Mouse (Mus musculus) liver, embryonic 15.5 days (tissue): ENCODE measurements at regions not wholly inside any gene's neighbourhood (a gene's known extent, or its start where the extent isn't known, plus 50 kb on each side); places are given as distances from the start of the nearest gene placed in this dataset.

Experiments
- ATAC-seq: fragments of 200-750 bp; cut with Nextera tagmentation; 2 replicates; pipeline ENCODE4 v1.8.0; 2017; ENCODE audit warnings: moderate number of reproducible peaks, mild to moderate bottlenecking, moderate library complexity; ENCODE audit not compliant: insufficient read depth
- H3K27ac ChIP-seq: fragments of 300-500 bp; sonication (generic); replicated peaks from 2 replicates; pipeline ENCODE4 v1.5.1; 2015; ENCODE audit warnings: mild to moderate bottlenecking, inconsistent platforms
- H3K27me3 ChIP-seq: fragments of 300-500 bp; sonication (generic); 2 replicates; pipeline ENCODE4 v1.6.1; 2015; ENCODE audit warnings: mild to moderate bottlenecking, inconsistent platforms
- H3K36me3 ChIP-seq: fragments of 300-500 bp; sonication (generic); replicated peaks from 2 replicates; pipeline ENCODE4 v1.6.1; 2015; ENCODE audit warnings: moderate library complexity, mild to moderate bottlenecking, inconsistent platforms
- H3K4me1 ChIP-seq: fragments of 300-500 bp; sonication (generic); replicated peaks from 2 replicates; pipeline ENCODE4 v1.6.1; 2015; ENCODE audit warnings: inconsistent platforms
- H3K4me2 ChIP-seq: fragments of 300-500 bp; sonication (generic); 2 replicates; pipeline ENCODE4 v1.6.1; 2015; ENCODE audit warnings: moderate library complexity, mild to moderate bottlenecking, inconsistent platforms
- H3K4me3 ChIP-seq: fragments of 300-500 bp; sonication (generic); replicated peaks from 2 replicates; pipeline ENCODE4 v1.5.1; 2015; ENCODE audit warnings: mild to moderate bottlenecking, inconsistent platforms
- H3K9ac ChIP-seq: fragments of 300-500 bp; sonication (generic); 2 replicates; pipeline ENCODE4 v1.6.1; 2015; ENCODE audit warnings: moderate library complexity, mild to moderate bottlenecking, inconsistent platforms
- H3K9me3 ChIP-seq: fragments of 300-500 bp; sonication (generic); replicated peaks from 2 replicates; pipeline ENCODE4 v1.6.1; 2016; ENCODE audit warnings: inconsistent platforms
- WGBS: fragments of 180-500 bp; shearing (Covaris S2); methylation state at CpG from one replicate; pipeline ENCODE4 v1.1.7; 2015; ENCODE audit warnings: mixed read lengths; ENCODE audit not compliant: insufficient replicate concordance; 5-methylcytosine and 5-hydroxymethylcytosine counted together

DNA sequence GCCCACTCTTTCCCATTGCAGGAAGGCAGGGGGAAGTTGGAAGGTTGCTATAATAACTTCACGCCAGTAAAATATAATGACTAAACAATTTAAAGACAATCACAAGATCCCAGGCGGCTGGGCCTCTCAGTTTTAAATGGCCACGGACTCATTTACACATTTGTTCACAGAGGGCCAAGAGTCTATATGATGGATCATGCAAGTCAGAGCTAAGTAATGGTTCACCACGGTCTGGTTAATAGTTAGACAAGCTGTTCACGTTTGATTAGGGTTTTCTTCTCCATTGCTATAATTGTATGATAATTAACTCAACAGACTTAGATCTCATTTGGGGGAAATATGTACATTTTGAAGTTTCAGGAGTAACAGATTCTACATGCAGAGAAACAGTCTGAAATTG is 170.0 kb downstream of the Ppargc1a start:
- H3K27me3 ChIP-seq, result no peaks in the 10 kb centered on the region
- WGBS, result 53% methylated on average over 5 of the region's 5 CpGs

DNA sequence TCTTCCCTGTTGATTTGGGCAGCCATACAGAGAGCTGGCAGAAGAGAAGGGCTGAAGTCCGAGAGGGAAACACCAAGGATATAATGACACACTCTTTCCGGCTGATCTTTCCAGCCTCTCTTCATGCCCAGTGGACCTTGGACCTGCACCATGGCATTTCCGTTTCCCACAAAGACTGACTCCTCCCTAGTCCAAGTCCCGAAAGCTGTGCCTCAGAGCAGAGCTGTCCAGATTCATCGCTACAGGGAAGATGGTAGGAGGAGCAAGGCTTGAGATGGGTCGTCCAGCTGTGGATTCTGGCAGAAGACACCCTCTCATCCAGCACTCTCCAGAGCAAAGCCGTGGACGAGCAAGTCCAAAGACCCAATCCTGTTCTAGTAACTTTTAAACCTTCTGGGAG is 176.2 kb downstream of the Ppargc1a start:
- 61% methylated on average over 8 of the region's 8 CpGs for WGBS
- ATAC-seq, result no peak
- H3K9ac ChIP-seq, result no peak overlapping the region
- no peaks in the 10 kb centered on the region for H3K9me3 ChIP-seq
- H3K4me3 ChIP-seq, result no peak overlapping the region
- H3K4me1 ChIP-seq, result no peaks in the 10 kb centered on the region
- H3K4me2 ChIP-seq, result no peak overlapping the region
- no peak overlapping the region for H3K27ac ChIP-seq
- no peaks in the 10 kb centered on the region for H3K27me3 ChIP-seq
- H3K36me3 ChIP-seq, result no peaks in the 10 kb centered on the region

More for the DNA sequence above, 170.0 kb downstream of the Ppargc1a start:
- H3K4me1 ChIP-seq, result no peaks in the 10 kb centered on the region
- H3K4me2 ChIP-seq, result no peak overlapping the region
- no peak overlapping the region for H3K4me3 ChIP-seq
- ATAC-seq, result no peak
- H3K27ac ChIP-seq, result no peak overlapping the region
- no peaks in the 10 kb centered on the region for H3K36me3 ChIP-seq
- H3K9ac ChIP-seq, result no peak overlapping the region
- H3K9me3 ChIP-seq, result no peaks in the 10 kb centered on the region

DNA sequence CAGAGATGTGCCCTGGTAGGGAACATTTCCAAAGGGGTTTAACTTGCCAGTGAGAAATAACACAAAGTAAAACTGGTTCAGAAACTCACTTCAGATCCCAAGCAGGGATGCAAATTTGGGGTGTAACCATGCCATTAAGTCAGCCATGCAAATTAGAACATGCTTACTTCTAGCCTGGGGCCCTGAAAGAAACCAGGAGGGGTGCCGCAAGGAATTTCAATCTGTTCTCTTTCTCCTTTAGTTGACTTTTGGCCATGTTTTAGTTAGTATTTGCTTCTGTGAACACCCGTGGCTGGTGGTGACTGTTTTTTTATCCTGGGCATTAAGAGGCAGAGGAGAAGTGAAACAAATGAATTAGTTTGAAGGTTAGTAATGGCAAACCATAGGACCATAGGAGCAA is 179.8 kb downstream of the Ppargc1a start:
- H3K27me3 ChIP-seq, result no peaks in the 10 kb centered on the region
- no peak overlapping the region for H3K4me2 ChIP-seq
- no peak overlapping the region for H3K27ac ChIP-seq
- ATAC-seq, result no peak
- no peaks in the 10 kb centered on the region for H3K4me1 ChIP-seq
- H3K36me3 ChIP-seq, result no peaks in the 10 kb centered on the region
- H3K4me3 ChIP-seq, result no peak overlapping the region
- WGBS, result 44% methylated on average over 2 of the region's 2 CpGs
- no peak overlapping the region for H3K9ac ChIP-seq
- H3K9me3 ChIP-seq, result no peaks in the 10 kb centered on the region

DNA sequence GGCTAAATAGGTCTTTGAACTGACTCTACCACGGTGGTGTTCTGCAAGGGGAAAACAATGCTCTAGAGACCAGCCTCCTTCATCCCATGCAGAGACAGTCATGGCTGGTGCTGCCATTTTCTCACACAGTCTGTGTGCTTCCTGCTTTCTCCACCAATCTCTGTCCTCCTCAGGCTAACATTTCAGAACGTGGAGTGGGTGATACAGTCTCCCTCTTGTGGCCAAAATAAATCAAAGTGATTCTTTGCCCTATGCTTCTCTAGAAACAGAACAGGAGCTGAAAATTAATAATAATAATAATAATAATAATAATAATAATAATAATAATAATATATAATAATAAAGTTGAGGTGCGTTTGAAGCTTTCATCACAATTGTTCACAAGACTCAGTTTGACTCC is 181.1 kb downstream of the Ppargc1a start:
- Histone ChIP-seq H3K9ac (no peak overlapping the region), H3K27ac (no peak overlapping the region), H3K4me3 (no peak overlapping the region), H3K4me1 (no peaks in the 10 kb centered on the region), H3K36me3 (no peaks in the 10 kb centered on the region), H3K9me3 (no peaks in the 10 kb centered on the region), H3K27me3 (no peaks in the 10 kb centered on the region), H3K4me2 (no peak overlapping the region)
- 46% methylated on average over 3 of the region's 3 CpGs for WGBS
- no peak for ATAC-seq

- H3K9ac ChIP-seq, result no peak overlapping the region
- no peak overlapping the region for H3K4me2 ChIP-seq
- 55% methylated on average over 6 of the region's 6 CpGs for WGBS
- no peak for ATAC-seq
- H3K4me1 ChIP-seq, result no peaks in the 10 kb centered on the region
- H3K4me3 ChIP-seq, result no peak overlapping the region
- H3K36me3 ChIP-seq, result no peaks in the 10 kb centered on the region
- no peak overlapping the region for H3K27ac ChIP-seq
- no peaks in the 10 kb centered on the region for H3K27me3 ChIP-seq
- H3K9me3 ChIP-seq, result no peaks in the 10 kb centered on the region
Measured at GRCm38 (mm10) chr5:51384278-51384677, 183.2 kb downstream of the Ppargc1a start.

GRCm38 (mm10) chr5:51359101-51359500 is 208.4 kb downstream of the Ppargc1a start:
- Histone ChIP-seq H3K4me2 (no peak overlapping the region), H3K4me1 (no peaks in the 10 kb centered on the region), H3K27ac (no peak overlapping the region), H3K4me3 (no peak overlapping the region), H3K9me3 (no peaks in the 10 kb centered on the region), H3K9ac (no peak overlapping the region), H3K36me3 (no peaks in the 10 kb centered on the region), H3K27me3 (no peaks in the 10 kb centered on the region)
- no peak for ATAC-seq
- WGBS, result 77% methylated on average over 1 of the region's 1 CpGs

DNA sequence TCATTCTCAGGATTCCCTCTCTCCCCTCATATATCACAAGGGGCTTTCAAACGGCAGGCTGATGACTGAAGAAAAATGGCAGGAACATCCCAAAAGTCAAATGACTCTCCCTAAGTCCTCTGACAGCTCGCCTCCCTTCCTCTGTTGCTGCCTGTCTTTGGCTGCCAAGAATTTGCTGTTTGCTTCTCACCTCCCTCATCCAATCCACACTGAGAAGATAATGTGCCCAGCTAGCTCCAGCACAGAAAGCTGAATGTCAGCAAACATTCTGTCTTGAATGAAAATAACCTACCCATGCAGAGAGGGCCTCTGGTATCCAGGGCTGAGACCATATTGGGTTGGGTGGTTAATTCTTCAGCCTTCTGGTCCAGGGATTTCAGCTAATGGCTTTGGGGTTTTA is 219.3 kb downstream of the Ppargc1a start:
- 31% methylated on average over 2 of the region's 2 CpGs for WGBS
- Histone ChIP-seq H3K36me3 (no peaks in the 10 kb centered on the region), H3K4me2 (no peak overlapping the region), H3K27me3 (no peaks in the 10 kb centered on the region), H3K4me1 (no peaks in the 10 kb centered on the region), H3K9ac (no peak overlapping the region), H3K4me3 (no peak overlapping the region), H3K27ac (no peak overlapping the region), H3K9me3 (no peaks in the 10 kb centered on the region)
- no peak for ATAC-seq

DNA sequence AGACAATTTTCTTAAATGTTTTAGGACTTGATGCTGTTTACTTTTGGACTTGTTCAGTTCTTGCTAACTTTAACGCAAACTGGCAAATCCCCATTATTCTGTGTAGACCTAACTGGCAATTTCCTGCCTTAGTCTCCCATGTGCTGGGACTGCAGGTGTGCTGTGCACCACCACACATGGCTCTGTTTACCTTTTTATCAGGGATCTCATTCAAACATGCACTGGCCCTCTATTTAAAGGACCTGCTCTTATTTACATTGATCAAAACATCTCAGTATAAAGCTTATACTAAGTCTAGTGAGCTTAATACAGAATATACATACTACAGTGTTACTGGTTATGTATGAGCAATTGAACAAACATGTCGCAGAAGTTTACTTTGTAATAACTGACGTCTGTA is 238.4 kb downstream of the Ppargc1a start:
- no peaks in the 10 kb centered on the region for H3K36me3 ChIP-seq
- no peak overlapping the region for H3K4me2 ChIP-seq
- no peaks in the 10 kb centered on the region for H3K9me3 ChIP-seq
- no peak overlapping the region for H3K27ac ChIP-seq
- no peaks in the 10 kb centered on the region for H3K27me3 ChIP-seq
- WGBS, result 67% methylated on average over 3 of the region's 3 CpGs
- H3K9ac ChIP-seq, result no peak overlapping the region
- ATAC-seq, result no peak
- no peaks in the 10 kb centered on the region for H3K4me1 ChIP-seq
- H3K4me3 ChIP-seq, result no peak overlapping the region

- WGBS, result 34% methylated on average over 1 of the region's 1 CpGs
- Histone ChIP-seq H3K4me3 (no peak overlapping the region), H3K27ac (no peak overlapping the region), H3K4me2 (no peak overlapping the region), H3K4me1 (no peaks in the 10 kb centered on the region), H3K36me3 (no peaks in the 10 kb centered on the region), H3K27me3 (no peaks in the 10 kb centered on the region), H3K9me3 (no peaks in the 10 kb centered on the region), H3K9ac (no peak overlapping the region)
- ATAC-seq, result no peak
Measured at GRCm38 (mm10) chr5:51289191-51289590, 278.3 kb downstream of the Ppargc1a start.

DNA sequence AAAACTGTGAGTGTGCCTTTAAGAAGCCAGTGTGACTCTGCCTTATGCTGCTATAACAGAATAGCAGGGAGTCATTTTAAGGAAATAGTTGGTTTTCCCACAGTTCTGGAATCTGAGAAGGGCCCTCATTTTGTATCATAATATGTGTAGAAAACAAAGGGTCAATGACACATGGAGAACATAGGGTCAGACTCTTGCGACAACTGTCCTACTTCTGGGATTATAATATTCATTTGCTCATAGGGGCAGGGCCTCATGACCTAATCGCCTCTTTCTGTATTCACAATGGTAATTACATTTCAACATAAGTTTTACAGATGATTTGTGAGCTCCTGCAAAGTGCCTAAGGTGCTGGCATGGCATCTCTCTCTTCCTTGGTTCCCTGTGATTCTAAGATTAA is 279.3 kb downstream of the Ppargc1a start:
- no peaks in the 10 kb centered on the region for H3K27me3 ChIP-seq
- 64% methylated on average over 2 of the region's 2 CpGs for WGBS
- H3K4me3 ChIP-seq, result no peak overlapping the region
- H3K36me3 ChIP-seq, result no peaks in the 10 kb centered on the region
- H3K9ac ChIP-seq, result no peak overlapping the region
- H3K27ac ChIP-seq, result no peak overlapping the region
- no peaks in the 10 kb centered on the region for H3K9me3 ChIP-seq
- ATAC-seq, result no peak
- H3K4me1 ChIP-seq, result no peaks in the 10 kb centered on the region
- no peak overlapping the region for H3K4me2 ChIP-seq

DNA sequence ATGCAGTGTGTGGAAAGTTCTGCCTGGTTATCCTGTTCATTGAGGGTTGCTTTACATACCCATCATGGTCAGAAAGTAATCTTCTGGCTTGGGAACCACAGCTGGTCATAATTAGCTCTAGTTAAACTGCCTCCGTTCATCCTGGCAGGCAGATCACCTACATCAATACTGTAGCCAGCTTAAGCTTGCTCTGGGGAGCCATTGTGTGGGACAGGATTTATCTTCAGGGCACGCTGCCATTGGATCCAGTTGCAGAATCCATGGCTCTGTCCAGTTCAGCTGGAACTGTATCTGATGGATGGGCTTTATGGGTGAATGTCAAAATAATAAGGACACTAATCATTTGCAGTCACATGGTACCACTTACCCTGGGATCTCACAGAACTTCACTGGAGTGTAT is 326.4 kb downstream of the Ppargc1a start:
- H3K4me2 ChIP-seq, result no peak overlapping the region
- H3K4me3 ChIP-seq, result no peak overlapping the region
- H3K36me3 ChIP-seq, result no peaks in the 10 kb centered on the region
- no peak overlapping the region for H3K27ac ChIP-seq
- H3K9me3 ChIP-seq, result no peaks in the 10 kb centered on the region
- WGBS, result 61% methylated on average over 2 of the region's 2 CpGs
- no peak for ATAC-seq
- no peaks in the 10 kb centered on the region for H3K27me3 ChIP-seq
- no peak overlapping the region for H3K9ac ChIP-seq
- H3K4me1 ChIP-seq, result no peaks in the 10 kb centered on the region

GRCm38 (mm10) chr5:51234004-51234355 is 333.5 kb downstream of the Ppargc1a start:
- H3K4me1 ChIP-seq, result no peaks in the 10 kb centered on the region
- no peak for ATAC-seq
- H3K9me3 ChIP-seq, result no peaks in the 10 kb centered on the region
- H3K27me3 ChIP-seq, result no peaks in the 10 kb centered on the region
- WGBS, result 58% methylated on average over 2 of the region's 2 CpGs
- H3K9ac ChIP-seq, result no peak overlapping the region
- H3K4me3 ChIP-seq, result no peak overlapping the region
- H3K36me3 ChIP-seq, result no peaks in the 10 kb centered on the region
- no peak overlapping the region for H3K4me2 ChIP-seq
- no peak overlapping the region for H3K27ac ChIP-seq
